Mouse (Mus musculus) liver, adult (tissue): ENCODE results near the gene Tob1.

Experiments used
- GATA4 ChIP-seq: IDR thresholded peaks from 2 replicates; pipeline ENCODE4 v1.6.1; 2014; ENCODE audit warnings: mild to moderate bottlenecking, low read length; ENCODE audit not compliant: insufficient replicate concordance

Gene Tob1

GRCm38 (mm10) chr11:94238786-94239185 is 27.5 kb downstream of the Tob1 start:
- TF ChIP-seq GATA4, result no peak

- TF ChIP-seq GATA4, result no peak
Measured at GRCm38 (mm10) chr11:94239706-94240105, 28.5 kb downstream of the Tob1 start.

GRCm38 (mm10) chr11:94242760-94243421 is 31.6 kb downstream of the Tob1 start:
- TF ChIP-seq GATA4, result no peak

GRCm38 (mm10) chr11:94243422-94244180 is 32.3 kb downstream of the Tob1 start:
- no peak for TF ChIP-seq GATA4

- TF ChIP-seq GATA4, result no peak
Measured at GRCm38 (mm10) chr11:94244385-94244784, 33.1 kb downstream of the Tob1 start.

GRCm38 (mm10) chr11:94245955-94246788 is 34.9 kb downstream of the Tob1 start, which contains the start of gene Wfikkn2:
Wfikkn2 (minus strand) TSS chr11:94246005.
- no peak for TF ChIP-seq GATA4

GRCm38 (mm10) chr11:94246789-94247061 is 35.5 kb downstream of the Tob1 start:
- no peak for TF ChIP-seq GATA4

- TF ChIP-seq GATA4, result no peak
Measured at GRCm38 (mm10) chr11:94253156-94253555, 41.9 kb downstream of the Tob1 start.

GRCm38 (mm10) chr11:94253691-94254090 is 42.4 kb downstream of the Tob1 start:
- TF ChIP-seq GATA4, result no peak

- no peak for TF ChIP-seq GATA4
Measured at GRCm38 (mm10) chr11:94255733-94256132, 44.5 kb downstream of the Tob1 start.

- no peak for TF ChIP-seq GATA4
Measured at GRCm38 (mm10) chr11:94257987-94258386, 46.7 kb downstream of the Tob1 start.

GRCm38 (mm10) chr11:94259814-94260213 is 48.6 kb downstream of the Tob1 start:
- no peak for TF ChIP-seq GATA4

GRCm38 (mm10) chr11:94261585-94262370 is 50.5 kb downstream of the Tob1 start:
- TF ChIP-seq GATA4, result no peak
